Mouse (Mus musculus): ENCODE results near the gene Wdsub1.

DNA sequence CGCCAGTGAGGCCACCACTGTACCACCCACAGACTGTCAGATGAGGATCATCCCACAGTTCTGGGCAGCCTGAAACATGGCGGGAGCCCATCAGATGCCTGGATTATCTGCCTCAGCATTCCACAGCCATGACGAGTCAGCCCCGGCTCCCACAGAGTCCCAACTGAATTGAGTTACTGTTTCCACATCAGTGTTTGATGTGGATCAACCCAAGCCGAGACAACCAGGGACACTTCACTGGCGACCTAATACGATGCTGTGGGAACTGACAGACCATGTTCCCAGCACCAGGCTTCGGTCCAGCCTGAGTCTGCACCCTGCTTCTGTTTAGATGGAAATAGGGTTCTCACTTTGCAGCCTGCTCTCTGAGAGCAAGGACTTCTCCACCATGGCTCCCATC is 58.1 kb downstream of the Wdsub1 start:
- no peak for TF ChIP-seq CTCF (IDR thresholded peaks at IDR 0.05; ENCODE audit: low read depth)
- TF ChIP-seq EP300 (IDR thresholded peaks at IDR 0.05; ENCODE audit: low read depth) = no peak
